Mouse (Mus musculus) lung, postnatal 0 days (tissue): Measurements from ENCODE around the gene Pcdh17. TPM values are rescaled to one million over a fixed set of nuclear protein-coding genes. Genes with fewer than 3 reads are reported as not detected.
A peak's percentile ranks its signal among the peaks of the same experiment; 100 is the strongest.

ENCODE experiments used
- ATAC-seq: fragments of 200-750 bp; cut with Nextera tagmentation; 2 replicates; pipeline ENCODE4 v1.8.0; 2017; ENCODE audit warnings: moderate library complexity
- DNase-seq: peaks from one replicate; pipeline ENCODE4 v3.0.0-alpha.2; 2016; ENCODE audit warnings: low spot score
- H3K27ac ChIP-seq: fragments of 300-500 bp; sonication (generic); 2 replicates; pipeline ENCODE4 v1.5.1; 2014; ENCODE audit warnings: antibody characterized with exemption, mild to moderate bottlenecking, low read length, mixed read lengths
- H3K27me3 ChIP-seq: fragments of 300-500 bp; sonication (generic); replicated peaks from 2 replicates; pipeline ENCODE4 v1.6.1; 2014; ENCODE audit warnings: low read length, mixed read lengths; ENCODE audit not compliant: insufficient read depth
- H3K36me3 ChIP-seq: fragments of 300-500 bp; sonication (generic); 2 replicates; pipeline ENCODE4 v1.6.1; 2014; ENCODE audit warnings: low read length, mixed read lengths; ENCODE audit not compliant: insufficient read depth
- H3K4me1 ChIP-seq: fragments of 300-500 bp; sonication (generic); 2 replicates; pipeline ENCODE4 v1.6.1; 2014; ENCODE audit warnings: antibody characterized with exemption, low read depth, low read length, mixed read lengths; ENCODE audit not compliant: insufficient read depth
- H3K4me2 ChIP-seq: fragments of 300-500 bp; sonication (generic); replicated peaks from 2 replicates; pipeline ENCODE4 v1.6.1; 2014; ENCODE audit warnings: low read depth, mild to moderate bottlenecking, low read length, moderate library complexity, mixed read lengths
- H3K4me3 ChIP-seq: fragments of 300-500 bp; sonication (generic); 2 replicates; pipeline ENCODE4 v1.5.1; 2014; ENCODE audit warnings: low read depth, low read length
- H3K9ac ChIP-seq: fragments of 300-500 bp; sonication (generic); replicated peaks from 2 replicates; pipeline ENCODE4 v1.6.1; 2014; ENCODE audit warnings: low read depth, mild to moderate bottlenecking
- H3K9me3 ChIP-seq: fragments of 300-500 bp; sonication (generic); 2 replicates; pipeline ENCODE4 v1.6.1; 2016; ENCODE audit warnings: low read length, mixed read lengths
- CTCF ChIP-seq: IDR thresholded peaks from 2 replicates; pipeline ENCODE4 v1.5.1; 2016; ENCODE audit warnings: antibody characterized with exemption, mild to moderate bottlenecking
- EP300 ChIP-seq: IDR thresholded peaks from 2 replicates; pipeline ENCODE4 v1.6.1; 2016; ENCODE audit warnings: antibody characterized with exemption, mild to moderate bottlenecking, control low read depth
- WGBS: fragments of 180-500 bp; shearing (Covaris S2); extraction: QIAGEN DNeasy Blood & Tissue Kit; methylation state at CpG from one replicate; pipeline ENCODE4 v1.1.7; 2014; 5-methylcytosine and 5-hydroxymethylcytosine counted together
- polyA plus RNA-seq: library from polyadenylated mRNA; unstranded; fragments of >200 nt; fragmentation: Nextera tagmentation; extraction: Ambion mirVana; gene quantifications from 2 replicates; pipeline ENCODE4 v1.2.1, GENCODE M21; 2015

The Pcdh17 gene
- polyA plus RNA-seq, 1 experiment from 2014 or later = 16.6 TPM

- H3K4me1 ChIP-seq = peaks cover 6% of the 10 kb centered on the region; the same call in 1 of the 2 replicates
- H3K27ac ChIP-seq = peak overlapping the region; percentile 45; the same call in 1 of the 2 replicates
- ATAC-seq = no peak
- H3K27me3 ChIP-seq = peaks cover 19% of the 10 kb centered on the region
- no peaks in the 10 kb centered on the region for H3K36me3 ChIP-seq
- 4% methylated on average over 37 of the region's 37 CpGs for WGBS
- H3K4me3 ChIP-seq = peak overlapping the region; percentile 45
- TF ChIP-seq EP300 = no peak
- TF ChIP-seq CTCF = no peak
- no peak for DNase-seq
- peak overlapping the region; percentile 58 for H3K4me2 ChIP-seq
- H3K9ac ChIP-seq = peak overlapping the region; percentile 48
- H3K9me3 ChIP-seq = no peaks in the 10 kb centered on the region
Measured at GRCm38 (mm10) chr14:84446411-84446915, 3.1 kb downstream of the Pcdh17 start.

GRCm38 (mm10) chr14:84446941-84447641 lies 3.7 kb downstream of the Pcdh17 start:
- no peak overlapping the region for H3K27ac ChIP-seq
- H3K27me3 ChIP-seq = peaks cover 19% of the 10 kb centered on the region
- no peaks in the 10 kb centered on the region for H3K36me3 ChIP-seq
- H3K4me1 ChIP-seq = peaks cover 6% of the 10 kb centered on the region; the same call in 1 of the 2 replicates
- peak; percentile 39 for ATAC-seq
- peak overlapping the region; percentile 45 for H3K4me3 ChIP-seq
- TF ChIP-seq CTCF (peak; percentile 82), EP300 (no peak)
- H3K9me3 ChIP-seq = no peaks in the 10 kb centered on the region
- H3K9ac ChIP-seq = peak overlapping the region; percentile 48
- H3K4me2 ChIP-seq = peak overlapping the region; percentile 58
- DNase-seq = peak; percentile 53
- WGBS = 4% methylated on average over 45 of the region's 45 CpGs

GRCm38 (mm10) chr14:84447661-84448380 lies 4.5 kb downstream of the Pcdh17 start:
- Histone ChIP-seq H3K4me2 (peak overlapping the region; percentile 58), H3K36me3 (no peaks in the 10 kb centered on the region), H3K27me3 (peaks cover 19% of the 10 kb centered on the region), H3K4me1 (peaks cover 6% of the 10 kb centered on the region; the same call in 1 of the 2 replicates), H3K4me3 (peak overlapping the region; percentile 45), H3K9me3 (no peaks in the 10 kb centered on the region), H3K27ac (no peak overlapping the region), H3K9ac (peak overlapping the region; percentile 35)
- ATAC-seq (no peak), DNase-seq (no peak)
- peak; percentile 47 for TF ChIP-seq CTCF
- no peak for TF ChIP-seq EP300
- 5% methylated on average over 41 of the region's 45 CpGs for WGBS

- H3K36me3 ChIP-seq = no peaks in the 10 kb centered on the region
- WGBS = 5% methylated on average over 15 of the region's 15 CpGs
- H3K27me3 ChIP-seq = peaks cover 19% of the 10 kb centered on the region
- H3K4me3 ChIP-seq = peak overlapping the region; percentile 45
- ATAC-seq (no peak), DNase-seq (no peak)
- TF ChIP-seq CTCF = no peak
- TF ChIP-seq EP300 = no peak
- no peaks in the 10 kb centered on the region for H3K9me3 ChIP-seq
- peak overlapping the region; percentile 58 for H3K4me2 ChIP-seq
- no peak overlapping the region for H3K27ac ChIP-seq
- peak overlapping the region; percentile 35; the same call in 1 of the 2 replicates for H3K9ac ChIP-seq
- peaks cover 6% of the 10 kb centered on the region; the same call in 1 of the 2 replicates for H3K4me1 ChIP-seq
Measured at GRCm38 (mm10) chr14:84448381-84448771, 5.0 kb downstream of the Pcdh17 start.

GRCm38 (mm10) chr14:84454074-84454845 lies 10.9 kb downstream of the Pcdh17 start:
- Histone ChIP-seq H3K27ac (no peak overlapping the region), H3K36me3 (no peaks in the 10 kb centered on the region), H3K9ac (no peak overlapping the region), H3K4me2 (peak overlapping the region; percentile 20; the same call in 1 of the 2 replicates), H3K9me3 (no peaks in the 10 kb centered on the region), H3K27me3 (no peaks in the 10 kb centered on the region), H3K4me1 (no peaks in the 10 kb centered on the region), H3K4me3 (no peak overlapping the region)
- 53% methylated on average over 4 of the region's 4 CpGs for WGBS
- DNase-seq (peak; percentile 67), ATAC-seq (peak; percentile 47; the same call in 1 of the 2 replicates)
- no peak for TF ChIP-seq EP300
- no peak for TF ChIP-seq CTCF
